Mouse (Mus musculus) testis, adult 2 months (tissue): ENCODE measurements at regions not wholly inside any gene's neighbourhood (a gene's known extent, or its start where the extent isn't known, plus 50 kb on each side); places are given as distances from the start of the nearest gene placed in this dataset.

ENCODE experiments used
- H3K27ac ChIP-seq: fragments of 200-500 bp; 2 replicates; pipeline ENCODE4 v1.5.1; 2012; ENCODE audit warnings: low read depth, low read length; ENCODE audit not compliant: control insufficient read depth, insufficient read depth
- H3K27me3 ChIP-seq: fragments of 200-500 bp; 2 replicates; pipeline ENCODE4 v1.6.1; 2012; ENCODE audit warnings: mild to moderate bottlenecking, low read length, moderate library complexity; ENCODE audit not compliant: control insufficient read depth, insufficient read depth
- H3K36me3 ChIP-seq: fragments of 200-500 bp; 2 replicates; pipeline ENCODE4 v1.6.1; 2012; ENCODE audit warnings: mild to moderate bottlenecking, low read length; ENCODE audit not compliant: control insufficient read depth, insufficient read depth
- H3K4me1 ChIP-seq: fragments of 200-500 bp; 2 replicates; pipeline ENCODE4 v1.6.1; 2012; ENCODE audit warnings: low read length; ENCODE audit not compliant: control insufficient read depth, insufficient read depth
- H3K4me3 ChIP-seq: fragments of 200-500 bp; 2 replicates; pipeline ENCODE4 v1.5.1; 2012; ENCODE audit warnings: low read depth, mild to moderate bottlenecking, low read length, moderate library complexity, mixed read lengths; ENCODE audit not compliant: control insufficient read depth
- CTCF ChIP-seq: fragments of 200-500 bp; IDR thresholded peaks from 2 replicates; pipeline ENCODE4 v1.5.1; 2012; ENCODE audit warnings: low read depth, mild to moderate bottlenecking, inconsistent platforms, low read length, moderate library complexity; ENCODE audit not compliant: control insufficient read depth, insufficient read depth, insufficient replicate concordance
- POLR2A ChIP-seq: fragments of 200-500 bp; IDR thresholded peaks from 2 replicates; pipeline ENCODE4 v1.6.1; 2012; ENCODE audit warnings: low read depth, mild to moderate bottlenecking, inconsistent platforms, low read length, moderate library complexity; ENCODE audit not compliant: control insufficient read depth

DNA sequence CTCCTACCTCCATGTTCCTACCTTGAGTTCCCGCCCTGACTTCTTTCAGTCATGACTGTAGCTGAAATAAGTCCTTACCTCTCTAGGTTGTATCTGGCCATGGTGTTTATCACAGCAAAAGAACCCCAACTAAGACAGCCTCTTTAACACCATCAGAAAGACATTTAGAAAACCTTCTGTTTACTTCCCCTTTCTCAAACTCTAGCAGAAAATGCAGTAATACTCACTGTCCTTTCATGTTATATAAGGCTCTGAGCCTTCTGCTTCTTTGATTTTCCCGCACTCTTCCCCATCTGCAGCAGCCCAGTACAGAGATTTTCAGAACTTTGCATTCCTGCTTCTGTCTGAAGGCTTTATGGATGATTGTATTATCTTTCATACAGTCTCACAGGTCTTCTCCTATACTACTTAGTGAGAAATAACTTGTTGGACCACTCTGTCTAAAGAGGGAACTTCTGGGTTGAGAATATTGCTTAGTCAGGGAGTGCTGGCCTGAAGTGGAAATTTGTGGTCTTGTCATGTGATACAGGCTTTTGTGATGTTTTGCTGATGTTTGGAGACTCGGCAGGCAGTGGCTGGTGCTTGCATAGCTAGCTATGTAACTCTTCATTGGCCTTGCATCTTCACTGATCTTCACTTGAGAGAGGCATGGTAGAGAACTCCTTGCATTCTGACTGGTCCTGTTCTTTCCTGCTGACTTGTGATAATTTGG is 197.9 kb upstream of the Mki67 start:
- Histone ChIP-seq H3K36me3 (no peaks in the 10 kb centered on the region), H3K4me3 (no peak overlapping the region), H3K4me1 (no peaks in the 10 kb centered on the region), H3K27ac (no peak overlapping the region), H3K27me3 (no peaks in the 10 kb centered on the region)
- TF ChIP-seq POLR2A (no peak), CTCF (no peak)

- Histone ChIP-seq H3K4me1 (no peaks in the 10 kb centered on the region; the same call in 1 of the 2 replicates), H3K27me3 (no peaks in the 10 kb centered on the region), H3K27ac (no peak overlapping the region), H3K4me3 (no peak overlapping the region), H3K36me3 (no peaks in the 10 kb centered on the region)
- TF ChIP-seq CTCF (no peak), POLR2A (no peak)
Observed at GRCm38 (mm10) chr7:135923876-135924275, 207.7 kb upstream of the Mki67 start.

- no peak overlapping the region for H3K27ac ChIP-seq
- H3K4me3 ChIP-seq = no peak overlapping the region
- H3K36me3 ChIP-seq = no peaks in the 10 kb centered on the region
- H3K4me1 ChIP-seq = no peaks in the 10 kb centered on the region; the same call in 1 of the 2 replicates
- TF ChIP-seq POLR2A = no peak
- no peak for TF ChIP-seq CTCF
- no peaks in the 10 kb centered on the region for H3K27me3 ChIP-seq
Observed at GRCm38 (mm10) chr7:135924641-135925040, 208.5 kb upstream of the Mki67 start.

DNA sequence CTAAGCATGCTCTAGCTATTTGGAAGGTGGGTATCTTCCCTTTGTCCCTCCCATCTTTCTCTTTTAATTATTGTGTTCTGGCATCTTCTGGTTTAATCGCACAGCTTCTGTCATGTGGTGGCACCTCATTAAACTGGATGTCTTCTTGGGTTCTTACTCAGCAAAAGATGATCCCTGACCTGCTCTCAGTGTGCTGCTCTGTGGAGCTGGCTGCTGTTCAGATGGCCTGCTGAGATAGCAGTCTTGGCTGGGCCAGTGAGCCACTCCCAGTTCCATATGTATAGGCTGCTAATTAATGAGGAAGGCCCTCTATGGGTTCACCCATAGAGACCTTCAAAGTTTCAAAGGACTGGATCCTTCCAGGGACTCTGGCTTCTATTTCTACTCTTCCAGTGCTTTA is 213.9 kb upstream of the Mki67 start:
- Histone ChIP-seq H3K4me1 (no peaks in the 10 kb centered on the region; the same call in 1 of the 2 replicates), H3K27ac (no peak overlapping the region), H3K36me3 (no peaks in the 10 kb centered on the region), H3K4me3 (no peak overlapping the region), H3K27me3 (no peaks in the 10 kb centered on the region)
- TF ChIP-seq CTCF = no peak
- TF ChIP-seq POLR2A = no peak

GRCm38 (mm10) chr7:135932595-135933175 is 216.5 kb upstream of the Mki67 start:
- Histone ChIP-seq H3K27ac (no peak overlapping the region), H3K4me1 (no peaks in the 10 kb centered on the region), H3K4me3 (no peak overlapping the region), H3K27me3 (no peaks in the 10 kb centered on the region), H3K36me3 (no peaks in the 10 kb centered on the region)
- TF ChIP-seq POLR2A = no peak
- TF ChIP-seq CTCF = no peak

GRCm38 (mm10) chr7:135935180-135935579 is 219.0 kb upstream of the Mki67 start:
- TF ChIP-seq POLR2A (no peak), CTCF (no peak)
- Histone ChIP-seq H3K27ac (no peak overlapping the region), H3K4me3 (no peak overlapping the region), H3K27me3 (no peaks in the 10 kb centered on the region), H3K4me1 (no peaks in the 10 kb centered on the region), H3K36me3 (no peaks in the 10 kb centered on the region)

DNA sequence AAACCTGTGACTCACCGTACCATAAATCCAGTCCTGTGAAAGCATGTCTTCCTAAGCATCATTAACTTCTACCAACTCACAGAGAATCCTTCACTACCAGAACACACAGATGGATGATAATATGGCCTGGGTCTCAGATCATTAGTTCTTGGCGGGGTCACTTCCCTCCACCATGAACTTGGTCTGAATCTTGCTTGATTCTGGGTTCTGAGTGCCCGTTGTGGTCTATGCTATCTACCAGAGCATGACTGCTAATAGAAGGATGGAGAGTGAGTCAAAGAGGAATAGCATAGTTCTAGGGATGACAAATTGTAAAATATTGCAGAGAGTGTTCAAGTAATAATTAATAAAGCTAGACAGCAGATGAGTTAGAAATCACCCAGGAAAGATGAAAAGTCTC is 221.3 kb upstream of the Mki67 start:
- TF ChIP-seq POLR2A (no peak), CTCF (no peak)
- Histone ChIP-seq H3K36me3 (no peaks in the 10 kb centered on the region), H3K27me3 (no peaks in the 10 kb centered on the region), H3K4me1 (no peaks in the 10 kb centered on the region), H3K27ac (no peak overlapping the region), H3K4me3 (no peak overlapping the region)

DNA sequence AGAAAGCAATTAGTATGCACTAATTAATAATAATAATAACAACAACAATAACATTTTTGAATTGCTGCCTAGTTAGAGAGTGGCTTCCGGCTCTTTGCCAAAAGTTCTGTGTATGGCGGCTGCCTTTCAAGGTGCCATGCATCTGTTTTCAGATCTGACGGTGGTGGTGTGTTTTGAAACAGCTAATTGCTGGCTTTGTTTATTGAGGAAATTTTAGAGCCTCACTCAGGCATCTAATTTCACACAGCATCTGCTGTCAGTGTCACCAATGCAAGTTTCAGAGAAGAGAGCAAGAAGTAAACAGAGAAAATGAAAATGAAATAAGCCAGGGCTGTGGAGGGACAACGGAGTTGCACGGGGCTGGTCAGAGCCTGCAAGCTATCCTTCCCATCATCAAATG is 223.2 kb upstream of the Mki67 start:
- no peaks in the 10 kb centered on the region for H3K36me3 ChIP-seq
- no peak overlapping the region for H3K27ac ChIP-seq
- H3K4me3 ChIP-seq = no peak overlapping the region
- TF ChIP-seq POLR2A = no peak
- no peak for TF ChIP-seq CTCF
- no peaks in the 10 kb centered on the region for H3K27me3 ChIP-seq
- no peaks in the 10 kb centered on the region for H3K4me1 ChIP-seq
